Mouse (Mus musculus): ENCODE data around the gene Lif.

DNA sequence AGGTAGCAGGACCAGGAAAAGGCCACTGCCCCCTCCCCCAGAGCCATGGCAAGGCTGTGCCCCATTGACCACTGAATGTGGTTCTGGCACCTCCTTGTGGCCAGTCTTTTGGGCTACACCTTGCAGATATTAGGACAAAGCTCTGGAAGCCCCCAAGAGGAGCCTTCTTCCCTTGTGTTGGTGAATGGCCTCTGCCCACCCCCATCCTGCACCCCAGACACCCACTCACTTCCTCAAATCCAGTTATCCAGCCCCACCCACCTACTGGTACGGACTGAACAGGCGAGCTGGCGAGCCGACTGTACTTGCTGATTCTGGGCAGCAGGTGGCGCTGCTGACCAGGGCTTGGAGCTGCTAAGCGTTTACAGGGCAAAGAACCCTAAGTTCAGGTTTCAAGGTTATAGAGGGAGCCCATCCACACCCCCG lies 1.3 kb downstream of the Lif start:
- TF ChIP-seq CTCF (IDR thresholded peaks at IDR 0.05; ENCODE audit: low read depth, low read length) (peak; percentile 95), POLR2A (IDR thresholded peaks at IDR 0.05; ENCODE audit: extremely low read depth, insufficient read depth, low read length) (no peak)

Data from liver, adult 2 months (tissue).